Mouse (Mus musculus) megakaryocyte, embryonic 14.5 days (primary cell): ENCODE data around the gene Cyyr1.

ENCODE experiments used
- FLI1 ChIP-seq: IDR thresholded peaks from 2 replicates; pipeline ENCODE4 v1.6.1; 2012; ENCODE audit warnings: low read length, inconsistent platforms, mixed read lengths
- GATA1 ChIP-seq: IDR thresholded peaks from 3 replicates; pipeline ENCODE4 v1.6.1; 2012; ENCODE audit warnings: mixed read lengths, low read length, inconsistent platforms, borderline replicate concordance

DNA sequence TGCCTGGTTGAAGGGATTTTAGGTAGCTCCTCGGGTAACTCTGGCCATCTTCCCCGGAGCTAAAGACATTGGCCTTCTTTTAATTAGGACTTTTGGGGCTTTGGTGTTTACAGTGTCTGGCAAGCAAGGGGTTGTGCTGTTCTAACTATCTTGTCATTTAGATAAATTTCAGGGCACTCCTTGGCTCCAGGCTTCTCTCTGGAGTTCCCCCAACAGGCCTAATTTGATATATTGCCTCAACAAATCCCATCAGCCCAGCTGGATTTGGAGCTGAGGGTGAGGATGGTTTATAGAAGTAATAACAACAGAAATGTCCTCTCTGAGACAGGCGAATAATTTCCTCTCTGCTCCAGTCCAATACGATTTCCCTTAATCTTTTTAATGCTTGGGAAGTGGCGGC is 166.4 kb downstream of the Cyyr1 start:
- TF ChIP-seq FLI1 (no peak), GATA1 (no peak)
